Comparison of ENCODE assay signal across 8 mouse cellular contexts in genomic region chr1:156040731-156041401, GRCm38 (mm10). TPM values are rescaled to one million over a fixed set of nuclear protein-coding genes. Genes with fewer than 3 reads are reported as not detected.
DNase-seq lines count a peak whose midpoint lies in the region; ATAC-seq lines count a peak whose summit lies in the region.

No protein-coding gene starts in this region.

- H3K36me3 ChIP-seq in hindbrain, embryonic 13.5 days: peaks cover 3% of the 10 kb centered on the region; the same call in 1 of the 2 replicates

- H3K9me3 ChIP-seq in hindbrain, embryonic 13.5 days: no peaks in the 10 kb centered on the region

- H3K27me3 ChIP-seq in hindbrain, embryonic 13.5 days: no peaks in the 10 kb centered on the region

- peaks cover 31% of the 10 kb centered on the region for H3K4me1 ChIP-seq in hindbrain, embryonic 13.5 days (replicated peaks)

- peak overlapping the region; percentile 70 for H3K9ac ChIP-seq in hindbrain, embryonic 13.5 days

- peak overlapping the region; percentile 58 for H3K4me3 ChIP-seq in hindbrain, embryonic 13.5 days

- peak; percentile 98 for DNase-seq in R1 (ENCODE audit: low read depth, low spot score)
- DNase-seq in cerebellum, postnatal 14 days: peak; percentile 93
- DNase-seq in frontal cortex, postnatal 14 days (ENCODE audit: low spot score in 2 of 2): peak; percentile 82 to 83
- peak; percentile 83 to 86 for DNase-seq in layer of hippocampus, postnatal 25 days (ENCODE audit: extremely low spot score in 1 of 2, low spot score in 1 of 2)
- DNase-seq in lung, postnatal 14 days: peak; percentile 92
- peak; percentile 86 for DNase-seq in ovary, postnatal 36 days (ENCODE audit: low spot score)
- DNase-seq in thymus, postnatal 14 days: peak; percentile 93

- 2% methylated on average over 22 of the region's 22 CpGs for WGBS in hindbrain, embryonic 13.5 days

- ATAC-seq in hindbrain, embryonic 13.5 days (ENCODE audit: low FRiP score): peak; percentile 84

- 0 out of 2 replicates have a peak overlapping the region, but pooled peaks have one; percentile 8 for H3K27ac ChIP-seq in hindbrain, embryonic 13.5 days

- peak overlapping the region; percentile 60 for H3K4me2 ChIP-seq in hindbrain, embryonic 13.5 days

RNA-seq across cellular contexts. Expression of gene Tor1aip1, which starts 4.6 kb away (rescaled TPM):
- polyA plus RNA-seq in hindbrain, embryonic 13.5 days (2015; fragmentation: Nextera tagmentation; extraction: Ambion mirVana): 26.5 and 26.7 TPM in 2 replicates
- 10 to 100 TPM; 28.6 to 32.4 TPM for total RNA-seq in layer of hippocampus, postnatal 25 days (2021)

RNA-seq across cellular contexts. Expression of gene Tor1aip2, which starts 5.7 kb away (rescaled TPM):
- polyA plus RNA-seq in hindbrain, embryonic 13.5 days (2015; fragmentation: Nextera tagmentation; extraction: Ambion mirVana): 66.9 and 71.8 TPM in 2 replicates
- 10 to 100 TPM; 56.2 to 56.3 TPM for total RNA-seq in layer of hippocampus, postnatal 25 days (2021)

Comparison
In these comparisons a context has a peak if more than half of its experiments do, and no peak if none do; other contexts are left out.
1. Peak in every context shown above with its lines: DNase-seq, ATAC-seq, H3K4me3 ChIP-seq and H3K27ac ChIP-seq.